Mouse (Mus musculus) 3T3-L1 (cell line): ENCODE data around the gene Atraid.

ENCODE experiments used
- DNase-seq: peaks from one replicate; pipeline ENCODE4 v3.0.0-alpha.2; 2015; ENCODE audit warnings: low read depth, low spot score

The Atraid gene

GRCm38 (mm10) chr5:31094799-31095691 lies 46.9 kb downstream of the Atraid start:
- DNase-seq = no peak

GRCm38 (mm10) chr5:31095711-31096480 lies 47.8 kb downstream of the Atraid start:
- DNase-seq = no peak
